Mouse (Mus musculus): ENCODE measurements around the gene Sulf2.

GRCm38 (mm10) chr2:166071481-166071880 is 84.0 kb downstream of the Sulf2 start:
- TF ChIP-seq CTCF (IDR thresholded peaks at IDR 0.05; ENCODE audit: low read depth, low read length) (no peak), POLR2A (IDR thresholded peaks at IDR 0.05; ENCODE audit: insufficient read depth, low read length) (no peak), EP300 (IDR thresholded peaks at IDR 0.05; ENCODE audit: insufficient read depth, low read depth, low read length) (no peak)

Data from ES-Bruce4 (cell line).